Mouse (Mus musculus) spleen, adult 2 months (tissue): ENCODE measurements around the gene Egln1.

Experiments used
- CTCF ChIP-seq: fragments of 200-500 bp; IDR thresholded peaks from 2 replicates; pipeline ENCODE4 v1.5.1; 2011; ENCODE audit warnings: mild to moderate bottlenecking, inconsistent platforms; ENCODE audit not compliant: insufficient read depth, insufficient read length, insufficient replicate concordance; ENCODE audit errors: extremely low read depth
- POLR2A ChIP-seq: fragments of 200-500 bp; IDR thresholded peaks from 2 replicates; pipeline ENCODE4 v1.6.1; 2011; ENCODE audit warnings: low read depth, low read length, inconsistent platforms

DNA sequence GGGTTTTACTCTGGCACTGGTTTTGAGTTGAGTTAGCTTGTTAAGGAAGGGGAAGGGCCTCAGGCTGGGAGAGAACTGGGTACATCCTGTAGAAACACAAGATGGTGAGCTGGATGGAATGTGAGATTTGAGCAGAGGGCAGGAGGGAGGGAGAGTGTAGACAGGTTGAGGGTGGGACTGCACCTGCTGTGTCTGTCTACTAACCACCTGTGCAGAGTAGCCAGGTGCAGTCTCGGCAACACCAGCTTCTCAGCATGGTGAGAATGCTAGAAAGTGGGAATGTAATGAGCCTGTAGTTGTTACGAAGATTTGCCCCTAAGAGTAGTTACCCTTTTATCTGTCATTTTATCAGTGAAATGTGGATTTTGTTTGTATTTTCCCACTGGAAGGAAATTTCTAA lies 43.6 kb downstream of the Egln1 start:
- TF ChIP-seq CTCF (no peak), POLR2A (no peak)
